Mouse (Mus musculus): ENCODE data around the gene Tiam1. TPM values are rescaled to one million over a fixed set of nuclear protein-coding genes. Genes with fewer than 3 reads are reported as not detected.

Tiam1 gene
- total RNA-seq, 1 experiment from 2014 or later = 18.4 TPM

GRCm38 (mm10) chr16:90090368-90090767 is 53.2 kb downstream of the Tiam1 start:
- ATAC-seq (replicated peaks in 1 of 2; ENCODE audit: insufficient read depth in 1 of 2, low FRiP score in 2 of 2, low TSS enrichment in 1 of 2, low read depth in 1 of 2, poor library complexity in 2 of 2, severe bottlenecking in 2 of 2) = peak; percentile 29 to 47; a peak in 1 of 4 replicates

- no peak for ATAC-seq (replicated peaks in 1 of 2; ENCODE audit: insufficient read depth in 1 of 2, low FRiP score in 2 of 2, low TSS enrichment in 1 of 2, low read depth in 1 of 2, poor library complexity in 2 of 2, severe bottlenecking in 2 of 2)
Measured at GRCm38 (mm10) chr16:90087256-90087655, 56.3 kb downstream of the Tiam1 start.

- ATAC-seq (replicated peaks in 1 of 2; ENCODE audit: insufficient read depth in 1 of 2, low FRiP score in 2 of 2, low TSS enrichment in 1 of 2, low read depth in 1 of 2, poor library complexity in 2 of 2, severe bottlenecking in 2 of 2) = no peak
Measured at GRCm38 (mm10) chr16:90086111-90086510, 57.5 kb downstream of the Tiam1 start.

- no peak for ATAC-seq (replicated peaks in 1 of 2; ENCODE audit: insufficient read depth in 1 of 2, low FRiP score in 2 of 2, low TSS enrichment in 1 of 2, low read depth in 1 of 2, poor library complexity in 2 of 2, severe bottlenecking in 2 of 2)
Measured at GRCm38 (mm10) chr16:90085580-90085979, 58.0 kb downstream of the Tiam1 start.

GRCm38 (mm10) chr16:90081125-90081524 is 62.4 kb downstream of the Tiam1 start:
- no peak for ATAC-seq (replicated peaks in 1 of 2; ENCODE audit: insufficient read depth in 1 of 2, low FRiP score in 2 of 2, low TSS enrichment in 1 of 2, low read depth in 1 of 2, poor library complexity in 2 of 2, severe bottlenecking in 2 of 2)

GRCm38 (mm10) chr16:90078806-90079381 is 64.7 kb downstream of the Tiam1 start:
- no peak for ATAC-seq (replicated peaks in 1 of 2; ENCODE audit: insufficient read depth in 1 of 2, low FRiP score in 2 of 2, low TSS enrichment in 1 of 2, low read depth in 1 of 2, poor library complexity in 2 of 2, severe bottlenecking in 2 of 2)

- ATAC-seq (replicated peaks in 1 of 2; ENCODE audit: insufficient read depth in 1 of 2, low FRiP score in 2 of 2, low TSS enrichment in 1 of 2, low read depth in 1 of 2, poor library complexity in 2 of 2, severe bottlenecking in 2 of 2) = peak; percentile 23 to 24; a peak in 1 of 4 replicates
Measured at GRCm38 (mm10) chr16:90073510-90073909, 70.1 kb downstream of the Tiam1 start.

- ATAC-seq (replicated peaks in 1 of 2; ENCODE audit: insufficient read depth in 1 of 2, low FRiP score in 2 of 2, low TSS enrichment in 1 of 2, low read depth in 1 of 2, poor library complexity in 2 of 2, severe bottlenecking in 2 of 2) = peak; percentile 18 to 60; a peak in 3 of 4 replicates
Measured at GRCm38 (mm10) chr16:90072651-90073050, 70.9 kb downstream of the Tiam1 start.

GRCm38 (mm10) chr16:90071125-90071524 is 72.4 kb downstream of the Tiam1 start:
- ATAC-seq (replicated peaks in 1 of 2; ENCODE audit: insufficient read depth in 1 of 2, low FRiP score in 2 of 2, low TSS enrichment in 1 of 2, low read depth in 1 of 2, poor library complexity in 2 of 2, severe bottlenecking in 2 of 2) = peak; percentile 41 to 63; a peak in 2 of 4 replicates

- no peak for ATAC-seq (replicated peaks in 1 of 2; ENCODE audit: insufficient read depth in 1 of 2, low FRiP score in 2 of 2, low TSS enrichment in 1 of 2, low read depth in 1 of 2, poor library complexity in 2 of 2, severe bottlenecking in 2 of 2)
Measured at GRCm38 (mm10) chr16:90070104-90070503, 73.5 kb downstream of the Tiam1 start.

- ATAC-seq (replicated peaks in 1 of 2; ENCODE audit: insufficient read depth in 1 of 2, low FRiP score in 2 of 2, low TSS enrichment in 1 of 2, low read depth in 1 of 2, poor library complexity in 2 of 2, severe bottlenecking in 2 of 2) = no peak
Measured at GRCm38 (mm10) chr16:90069197-90069596, 74.4 kb downstream of the Tiam1 start.

GRCm38 (mm10) chr16:90052905-90053519 is 90.6 kb downstream of the Tiam1 start:
- ATAC-seq (replicated peaks in 1 of 2; ENCODE audit: insufficient read depth in 1 of 2, low FRiP score in 2 of 2, low TSS enrichment in 1 of 2, low read depth in 1 of 2, poor library complexity in 2 of 2, severe bottlenecking in 2 of 2) = no peak

GRCm38 (mm10) chr16:90052409-90052808 is 91.2 kb downstream of the Tiam1 start:
- no peak for ATAC-seq (replicated peaks in 1 of 2; ENCODE audit: insufficient read depth in 1 of 2, low FRiP score in 2 of 2, low TSS enrichment in 1 of 2, low read depth in 1 of 2, poor library complexity in 2 of 2, severe bottlenecking in 2 of 2)

- no peak for ATAC-seq (replicated peaks in 1 of 2; ENCODE audit: insufficient read depth in 1 of 2, low FRiP score in 2 of 2, low TSS enrichment in 1 of 2, low read depth in 1 of 2, poor library complexity in 2 of 2, severe bottlenecking in 2 of 2)
Measured at GRCm38 (mm10) chr16:90051051-90051450, 92.5 kb downstream of the Tiam1 start.

- no peak for ATAC-seq (replicated peaks in 1 of 2; ENCODE audit: insufficient read depth in 1 of 2, low FRiP score in 2 of 2, low TSS enrichment in 1 of 2, low read depth in 1 of 2, poor library complexity in 2 of 2, severe bottlenecking in 2 of 2)
Measured at GRCm38 (mm10) chr16:90047841-90048240, 95.7 kb downstream of the Tiam1 start.

GRCm38 (mm10) chr16:90046494-90047158 is 96.9 kb downstream of the Tiam1 start:
- no peak for ATAC-seq (replicated peaks in 1 of 2; ENCODE audit: insufficient read depth in 1 of 2, low FRiP score in 2 of 2, low TSS enrichment in 1 of 2, low read depth in 1 of 2, poor library complexity in 2 of 2, severe bottlenecking in 2 of 2)

GRCm38 (mm10) chr16:90045611-90046010 is 98.0 kb downstream of the Tiam1 start:
- ATAC-seq (replicated peaks in 1 of 2; ENCODE audit: insufficient read depth in 1 of 2, low FRiP score in 2 of 2, low TSS enrichment in 1 of 2, low read depth in 1 of 2, poor library complexity in 2 of 2, severe bottlenecking in 2 of 2) = no peak

GRCm38 (mm10) chr16:90044004-90044754 is 99.4 kb downstream of the Tiam1 start:
- peak; percentile 78 to 85 for ATAC-seq (replicated peaks in 1 of 2; ENCODE audit: insufficient read depth in 1 of 2, low FRiP score in 2 of 2, low TSS enrichment in 1 of 2, low read depth in 1 of 2, poor library complexity in 2 of 2, severe bottlenecking in 2 of 2)

All from hematopoietic stem cell, adult 5-6 weeks (primary cell).